ENCODE assay signal across 9 mouse cellular contexts in the genomic region with DNA sequence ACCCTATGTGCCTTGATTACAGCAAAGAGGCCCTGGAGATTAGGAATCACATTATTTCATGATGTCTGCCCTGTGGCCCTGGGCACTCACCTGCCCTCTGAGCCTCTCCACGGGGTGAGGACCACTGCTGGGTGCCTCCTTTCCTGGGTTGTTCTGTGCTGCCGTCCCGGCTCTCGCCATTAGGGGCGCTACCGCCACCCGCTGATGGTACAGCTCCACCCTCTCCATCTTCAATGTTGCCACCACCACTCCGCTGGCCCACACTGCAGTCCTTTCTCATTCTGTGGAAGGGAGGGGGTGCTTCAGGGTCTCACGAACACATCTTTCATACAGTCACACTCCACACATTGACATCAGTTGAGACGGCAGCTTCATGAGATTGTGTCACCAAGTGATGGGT. TPM values are rescaled to one million over a fixed set of nuclear protein-coding genes. Genes with fewer than 3 reads are reported as not detected.
A peak's percentile ranks its signal among the peaks of the same experiment; 100 is the strongest.
DNase-seq lines count a peak whose midpoint lies in the region; ATAC-seq lines count a peak whose summit lies in the region.
"Had no signal": no experiment of that assay in that cellular context is flagged by ENCODE, and none has a peak within 500 bp of the region (broad histone marks: within the 10 kb centered on the region; RNA-seq: fewer than 3 reads in every experiment).

No protein-coding gene starts in this region.

- no peak for ATAC-seq in midbrain, embryonic 11.5 days (ENCODE audit: low FRiP score)
- ATAC-seq in midbrain, embryonic 16.5 days, result no peak
- ATAC-seq in embryonic facial prominence, embryonic 11.5 days (replicated peaks; ENCODE audit: insufficient number of reproducible peaks, low FRiP score, low TSS enrichment, low read depth), result no peak
- ATAC-seq in megakaryocyte progenitor cell, adult 5-6 weeks (replicated peaks; ENCODE audit: poor library complexity), result peak; percentile 70

- WGBS in midbrain, embryonic 11.5 days, result 43% methylated on average over 10 of the region's 10 CpGs
- 54% methylated on average over 10 of the region's 10 CpGs for WGBS in midbrain, embryonic 16.5 days
- WGBS in embryonic facial prominence, embryonic 11.5 days, result 48% methylated on average over 10 of the region's 10 CpGs

- H3K9me3 ChIP-seq in midbrain, embryonic 11.5 days (ENCODE audit: control insufficient read depth, low read length), result no peaks in the 10 kb centered on the region
- no peaks in the 10 kb centered on the region; the same call in 1 of the 2 replicates for H3K9me3 ChIP-seq in midbrain, embryonic 16.5 days (replicated peaks; ENCODE audit: control insufficient read depth, low read length, poor library complexity, severe bottlenecking)
- peaks cover 2% of the 10 kb centered on the region; the same call in 1 of the 2 replicates for H3K9me3 ChIP-seq in embryonic facial prominence, embryonic 11.5 days (replicated peaks; ENCODE audit: control insufficient read depth, low read length)
- H3K9me3 ChIP-seq: lung, embryonic 15.5 days had no signal

- no peak overlapping the region for H3K4me3 ChIP-seq in midbrain, embryonic 11.5 days (ENCODE audit: low read depth, low read length)
- H3K4me3 ChIP-seq in midbrain, embryonic 16.5 days (ENCODE audit: low read depth, low read length), result no peak overlapping the region
- no peak overlapping the region for H3K4me3 ChIP-seq in embryonic facial prominence, embryonic 11.5 days (ENCODE audit: low read depth, low read length)
- H3K4me3 ChIP-seq: lung, embryonic 15.5 days had no signal

- H3K36me3 ChIP-seq in midbrain, embryonic 11.5 days (ENCODE audit: control insufficient read depth, insufficient read depth, low read length), result no peaks in the 10 kb centered on the region
- H3K36me3 ChIP-seq in midbrain, embryonic 16.5 days (ENCODE audit: control insufficient read depth, insufficient read depth, low read length), result peaks cover 19% of the 10 kb centered on the region
- no peaks in the 10 kb centered on the region for H3K36me3 ChIP-seq in embryonic facial prominence, embryonic 11.5 days (replicated peaks; ENCODE audit: control insufficient read depth, insufficient read depth, low read depth, low read length)
- H3K36me3 ChIP-seq: lung, embryonic 15.5 days had no signal

- no peak overlapping the region for H3K4me2 ChIP-seq in midbrain, embryonic 11.5 days
- no peak overlapping the region for H3K4me2 ChIP-seq in midbrain, embryonic 16.5 days (ENCODE audit: low read length)
- H3K4me2 ChIP-seq in embryonic facial prominence, embryonic 11.5 days (ENCODE audit: low read depth, low read length), result no peak overlapping the region
- H3K4me2 ChIP-seq: lung, embryonic 15.5 days had no signal

- no peaks in the 10 kb centered on the region for H3K27me3 ChIP-seq in midbrain, embryonic 11.5 days (ENCODE audit: control insufficient read depth, insufficient read depth, low read length)
- no peaks in the 10 kb centered on the region for H3K27me3 ChIP-seq in midbrain, embryonic 16.5 days (ENCODE audit: control insufficient read depth, insufficient read depth, low read depth, low read length)
- no peaks in the 10 kb centered on the region for H3K27me3 ChIP-seq in embryonic facial prominence, embryonic 11.5 days (ENCODE audit: control insufficient read depth, insufficient read depth, low read length)
- H3K27me3 ChIP-seq: lung, embryonic 15.5 days had no signal

- no peak overlapping the region for H3K27ac ChIP-seq in midbrain, embryonic 11.5 days (ENCODE audit: low read depth, low read length)
- no peak overlapping the region for H3K27ac ChIP-seq in midbrain, embryonic 16.5 days (ENCODE audit: low read length)
- H3K27ac ChIP-seq in embryonic facial prominence, embryonic 11.5 days (replicated peaks; ENCODE audit: low read depth, low read length), result no peak overlapping the region
- H3K27ac ChIP-seq: lung, embryonic 15.5 days had no signal

- no peaks in the 10 kb centered on the region for H3K4me1 ChIP-seq in midbrain, embryonic 11.5 days (ENCODE audit: control insufficient read depth, insufficient read depth, low read length)
- no peaks in the 10 kb centered on the region; the same call in 1 of the 2 replicates for H3K4me1 ChIP-seq in midbrain, embryonic 16.5 days (ENCODE audit: control insufficient read depth, insufficient read depth, low read length)
- H3K4me1 ChIP-seq in embryonic facial prominence, embryonic 11.5 days (ENCODE audit: control insufficient read depth, insufficient read depth, low read length), result no peaks in the 10 kb centered on the region

- H3K9ac ChIP-seq in midbrain, embryonic 11.5 days (ENCODE audit: low read length), result no peak overlapping the region
- H3K9ac ChIP-seq in midbrain, embryonic 16.5 days (ENCODE audit: low read depth, low read length), result no peak overlapping the region
- H3K9ac ChIP-seq in embryonic facial prominence, embryonic 11.5 days (replicated peaks; ENCODE audit: low read length), result no peak overlapping the region
- H3K9ac ChIP-seq: lung, embryonic 15.5 days had no signal

- peak; percentile 58 for DNase-seq in gastrocnemius, postnatal 10 days
- DNase-seq in gastrocnemius, adult 8-10 months (ENCODE audit: low spot score in 2 of 2), result no peak
- peak; percentile 91 for DNase-seq in midbrain, embryonic 11.5 days (ENCODE audit: low spot score, missing footprints)
- peak; percentile 21 for DNase-seq in embryonic facial prominence, embryonic 11.5 days (ENCODE audit: low spot score)
- peak; percentile 83 for DNase-seq in thymus, postnatal 4 days
- no peak for DNase-seq in urinary bladder, postnatal 14 days (ENCODE audit: low spot score)

RNA-seq across cellular contexts. Expression of a gene that starts 29.3 kb away (rescaled TPM):
- 10 to 100 TPM; 16.5 to 18.6 TPM for total RNA-seq in gastrocnemius, postnatal 10 days (2021)
- total RNA-seq in gastrocnemius, adult 8-10 months (2022), result 10 to 100 TPM; 10.1 to 13.7 (median 11.4) TPM
- 18.0 and 20.6 TPM in 2 replicates for polyA plus RNA-seq in midbrain, embryonic 11.5 days (2014; fragmentation: Nextera tagmentation; extraction: Ambion mirVana)
- polyA plus RNA-seq in midbrain, embryonic 16.5 days (2015; fragmentation: Nextera tagmentation; extraction: Ambion mirVana), result 32.2 and 32.8 TPM in 2 replicates
- 23.8 and 24.0 TPM in 2 replicates for polyA plus RNA-seq in embryonic facial prominence, embryonic 11.5 days (2014; fragmentation: Nextera tagmentation; extraction: Ambion mirVana)
- total RNA-seq in megakaryocyte progenitor cell, adult 5-6 weeks (2015), result 50.4 and 51.5 TPM in 2 replicates
- total RNA-seq in megakaryocyte progenitor cell, adult 5-6 weeks (2017), result 26.9 and 31.3 TPM in 2 replicates

Comparison
In these comparisons a context has a peak if more than half of its experiments do, and no peak if none do; other contexts are left out.
1. DNase-seq: peak in gastrocnemius, postnatal 10 days (single experiment), midbrain, embryonic 11.5 days (single experiment), embryonic facial prominence, embryonic 11.5 days (single experiment) and thymus, postnatal 4 days (single experiment); none in gastrocnemius, adult 8-10 months (0 of 2) and urinary bladder, postnatal 14 days (single experiment).